In genomic region chr11:98741622-98742396, GRCm38 (mm10) we compare ENCODE assay signal across 8 mouse cellular contexts. TPM values are rescaled to one million over a fixed set of nuclear protein-coding genes. Genes with fewer than 3 reads are reported as not detected.
A peak's percentile ranks its signal among the peaks of the same experiment; 100 is the strongest.
DNase-seq lines count a peak whose midpoint lies in the region; ATAC-seq lines count a peak whose summit lies in the region.

No protein-coding gene starts in this region.

- peak overlapping the region; percentile 96 for H3K4me3 ChIP-seq in intestine, embryonic 14.5 days (ENCODE audit: low read depth, low read length)
- peak overlapping the region; percentile 91 for H3K4me3 ChIP-seq in limb, embryonic 15.5 days
- H3K4me3 ChIP-seq in midbrain, embryonic 15.5 days: peak overlapping the region; percentile 90
- peak overlapping the region; percentile 92 for H3K4me3 ChIP-seq in stomach, embryonic 15.5 days (replicated peaks)

- peaks cover 54% of the 10 kb centered on the region for H3K4me1 ChIP-seq in intestine, embryonic 14.5 days (replicated peaks; ENCODE audit: control insufficient read depth, insufficient read depth, low read length)
- peaks cover 63% of the 10 kb centered on the region for H3K4me1 ChIP-seq in limb, embryonic 15.5 days
- peaks cover 71% of the 10 kb centered on the region for H3K4me1 ChIP-seq in midbrain, embryonic 15.5 days
- peaks cover 57% of the 10 kb centered on the region for H3K4me1 ChIP-seq in stomach, embryonic 15.5 days

- peak overlapping the region; percentile 88 for H3K4me2 ChIP-seq in intestine, embryonic 14.5 days (ENCODE audit: low read length)
- H3K4me2 ChIP-seq in limb, embryonic 15.5 days: peak overlapping the region; percentile 84
- peak overlapping the region; percentile 67 for H3K4me2 ChIP-seq in midbrain, embryonic 15.5 days
- H3K4me2 ChIP-seq in stomach, embryonic 15.5 days: peak overlapping the region; percentile 89

- peak; percentile 74 for DNase-seq in ovary, adult 18-20 months (ENCODE audit: low spot score)
- no peak for DNase-seq in ovary, postnatal 14 days (ENCODE audit: low spot score)
- DNase-seq in cerebellum, postnatal 25 days: peak; percentile 85 to 95
- peak; percentile 89 for DNase-seq in gastrocnemius, postnatal 14 days
- DNase-seq in intestine, embryonic 14.5 days (ENCODE audit: low spot score): peak; percentile 88

- no peaks in the 10 kb centered on the region; the same call in 1 of the 2 replicates for H3K36me3 ChIP-seq in intestine, embryonic 14.5 days (ENCODE audit: control insufficient read depth, insufficient read depth, low read length)
- H3K36me3 ChIP-seq in limb, embryonic 15.5 days: no peaks in the 10 kb centered on the region
- H3K36me3 ChIP-seq in midbrain, embryonic 15.5 days (replicated peaks): no peaks in the 10 kb centered on the region
- no peaks in the 10 kb centered on the region for H3K36me3 ChIP-seq in stomach, embryonic 15.5 days

- H3K9me3 ChIP-seq in intestine, embryonic 14.5 days (ENCODE audit: control insufficient read depth, low read length): no peaks in the 10 kb centered on the region
- H3K9me3 ChIP-seq in limb, embryonic 15.5 days: no peaks in the 10 kb centered on the region
- no peaks in the 10 kb centered on the region for H3K9me3 ChIP-seq in midbrain, embryonic 15.5 days
- no peaks in the 10 kb centered on the region for H3K9me3 ChIP-seq in stomach, embryonic 15.5 days

- ATAC-seq in intestine, embryonic 14.5 days (replicated peaks; ENCODE audit: low FRiP score, low TSS enrichment, low read depth): peak; percentile 67
- peak; percentile 74 for ATAC-seq in limb, embryonic 15.5 days (ENCODE audit: insufficient number of reproducible peaks, low FRiP score, low TSS enrichment, low read depth)
- ATAC-seq in midbrain, embryonic 15.5 days (replicated peaks): peak; percentile 62
- peak; percentile 76 for ATAC-seq in stomach, embryonic 15.5 days (ENCODE audit: insufficient read depth, low FRiP score, low read depth)

- under 1% methylated on average over 69 of the region's 86 CpGs for WGBS in intestine, embryonic 14.5 days
- 0% methylated on average over 43 of the region's 86 CpGs for WGBS in limb, embryonic 15.5 days
- WGBS in midbrain, embryonic 15.5 days: under 1% methylated on average over 59 of the region's 86 CpGs
- under 1% methylated on average over 58 of the region's 86 CpGs for WGBS in stomach, embryonic 15.5 days

- H3K27ac ChIP-seq in intestine, embryonic 14.5 days (ENCODE audit: low read depth): peak overlapping the region; percentile 94
- H3K27ac ChIP-seq in limb, embryonic 15.5 days: peak overlapping the region; percentile 92
- peak overlapping the region; percentile 100 for H3K27ac ChIP-seq in midbrain, embryonic 15.5 days
- H3K27ac ChIP-seq in stomach, embryonic 15.5 days: peak overlapping the region; percentile 97

- intact Hi-C loops in gastrocnemius, postnatal 14 days (cut with DNase I; ENCODE audit: low total_unique reads): no loop called here

- peak overlapping the region; percentile 94 for H3K9ac ChIP-seq in intestine, embryonic 14.5 days (ENCODE audit: low read length)
- H3K9ac ChIP-seq in limb, embryonic 15.5 days: peak overlapping the region; percentile 96
- peak overlapping the region; percentile 98 for H3K9ac ChIP-seq in midbrain, embryonic 15.5 days
- peak overlapping the region; percentile 96 for H3K9ac ChIP-seq in stomach, embryonic 15.5 days

- no peaks in the 10 kb centered on the region for H3K27me3 ChIP-seq in intestine, embryonic 14.5 days (replicated peaks; ENCODE audit: control insufficient read depth, insufficient read depth, low read length)
- H3K27me3 ChIP-seq in limb, embryonic 15.5 days: no peaks in the 10 kb centered on the region
- H3K27me3 ChIP-seq in midbrain, embryonic 15.5 days (replicated peaks): no peaks in the 10 kb centered on the region
- H3K27me3 ChIP-seq in stomach, embryonic 15.5 days (replicated peaks): no peaks in the 10 kb centered on the region

RNA-seq across cellular contexts. Expression of gene Thra, which starts 1.4 kb away (rescaled TPM):
- total RNA-seq in gastrocnemius, postnatal 14 days (2021): 100 to 1,000 TPM in 1 of 2 experiments, 10 to 100 TPM in 1; 91.8 to 106 TPM
- polyA plus RNA-seq in intestine, embryonic 14.5 days (2014; fragmentation: Nextera tagmentation; extraction: Ambion mirVana): 60.7 and 63.8 TPM in 2 replicates
- polyA plus RNA-seq in limb, embryonic 15.5 days (2015; fragmentation: Nextera tagmentation; extraction: Ambion mirVana): 38.4 and 39.6 TPM in 2 replicates
- polyA plus RNA-seq in midbrain, embryonic 15.5 days (2015; fragmentation: Nextera tagmentation; extraction: Ambion mirVana): 151 and 158 TPM in 2 replicates
- polyA plus RNA-seq in stomach, embryonic 15.5 days (2015; fragmentation: Nextera tagmentation; extraction: Ambion mirVana): 42.7 and 44.7 TPM in 2 replicates

RNA-seq across cellular contexts. Expression of gene Med24, which starts 12.6 kb away (rescaled TPM):
- 10 to 100 TPM; 40.3 to 42.0 TPM for total RNA-seq in gastrocnemius, postnatal 14 days (2021)
- polyA plus RNA-seq in intestine, embryonic 14.5 days (2014; fragmentation: Nextera tagmentation; extraction: Ambion mirVana): 43.0 and 48.0 TPM in 2 replicates
- polyA plus RNA-seq in limb, embryonic 15.5 days (2015; fragmentation: Nextera tagmentation; extraction: Ambion mirVana): 47.6 and 48.3 TPM in 2 replicates
- 82.9 and 84.8 TPM in 2 replicates for polyA plus RNA-seq in midbrain, embryonic 15.5 days (2015; fragmentation: Nextera tagmentation; extraction: Ambion mirVana)
- polyA plus RNA-seq in stomach, embryonic 15.5 days (2015; fragmentation: Nextera tagmentation; extraction: Ambion mirVana): 36.4 and 39.7 TPM in 2 replicates

RNA-seq across cellular contexts. Expression of gene Nr1d1, which starts 33.3 kb away (rescaled TPM):
- 10 to 100 TPM; 27.3 to 64.6 TPM for total RNA-seq in gastrocnemius, postnatal 14 days (2021)
- polyA plus RNA-seq in intestine, embryonic 14.5 days (2014; fragmentation: Nextera tagmentation; extraction: Ambion mirVana): 2.5 and 2.8 TPM in 2 replicates
- polyA plus RNA-seq in limb, embryonic 15.5 days (2015; fragmentation: Nextera tagmentation; extraction: Ambion mirVana): 1.2 TPM in 2 replicates
- polyA plus RNA-seq in midbrain, embryonic 15.5 days (2015; fragmentation: Nextera tagmentation; extraction: Ambion mirVana): 3.4 and 3.9 TPM in 2 replicates
- polyA plus RNA-seq in stomach, embryonic 15.5 days (2015; fragmentation: Nextera tagmentation; extraction: Ambion mirVana): 2.4 and 2.5 TPM in 2 replicates

RNA-seq across cellular contexts. Expression of gene Csf3, which starts 40.7 kb away (rescaled TPM):
- not detected for total RNA-seq in gastrocnemius, postnatal 14 days (2021)
- polyA plus RNA-seq in intestine, embryonic 14.5 days (2014; fragmentation: Nextera tagmentation; extraction: Ambion mirVana): not detected in 2 replicates
- 0.10 TPM in 1 of 2 replicates, not detected in the other for polyA plus RNA-seq in limb, embryonic 15.5 days (2015; fragmentation: Nextera tagmentation; extraction: Ambion mirVana)
- polyA plus RNA-seq in midbrain, embryonic 15.5 days (2015; fragmentation: Nextera tagmentation; extraction: Ambion mirVana): not detected in 2 replicates
- polyA plus RNA-seq in stomach, embryonic 15.5 days (2015; fragmentation: Nextera tagmentation; extraction: Ambion mirVana): not detected in 2 replicates

RNA-seq across cellular contexts. Expression of gene Msl1, which starts 53.5 kb away (rescaled TPM):
- total RNA-seq in gastrocnemius, postnatal 14 days (2021): 10 to 100 TPM; 49.0 to 55.3 TPM
- polyA plus RNA-seq in intestine, embryonic 14.5 days (2014; fragmentation: Nextera tagmentation; extraction: Ambion mirVana): 17.5 and 19.1 TPM in 2 replicates
- 22.9 and 25.8 TPM in 2 replicates for polyA plus RNA-seq in limb, embryonic 15.5 days (2015; fragmentation: Nextera tagmentation; extraction: Ambion mirVana)
- polyA plus RNA-seq in midbrain, embryonic 15.5 days (2015; fragmentation: Nextera tagmentation; extraction: Ambion mirVana): 33.2 and 33.6 TPM in 2 replicates
- 23.0 and 23.6 TPM in 2 replicates for polyA plus RNA-seq in stomach, embryonic 15.5 days (2015; fragmentation: Nextera tagmentation; extraction: Ambion mirVana)
